Mouse (Mus musculus) cerebellum, adult (tissue): Measurements from ENCODE around the gene Exoc3l4.

Experiments used
- ATAC-seq: cut with Nextera tagmentation; 2 replicates; pipeline ENCODE4 v1.9.2; 2017; ENCODE audit warnings: mild to moderate bottlenecking, moderate library complexity, mixed read lengths; ENCODE audit not compliant: insufficient number of reproducible peaks, low FRiP score, low TSS enrichment

Gene Exoc3l4

DNA sequence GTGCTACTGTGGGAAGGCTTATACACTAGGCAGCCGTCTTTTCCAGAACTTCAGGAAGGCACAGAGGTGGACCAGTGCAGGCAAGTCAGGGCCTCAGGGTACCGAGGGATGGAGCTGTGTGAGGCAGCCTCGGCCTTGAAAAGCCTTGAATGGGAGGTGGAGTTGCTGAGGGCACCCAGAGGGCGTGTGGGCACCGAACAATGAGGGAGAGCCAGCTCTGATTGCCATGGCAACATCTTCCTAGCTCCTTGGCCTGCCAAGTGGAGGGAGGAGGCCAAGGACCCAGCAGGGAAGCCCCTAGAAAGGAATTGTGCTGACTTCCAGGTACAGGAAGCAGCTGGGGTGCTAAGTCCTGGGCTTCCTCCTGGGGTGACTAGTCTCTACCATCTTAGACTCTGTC lies 7.2 kb upstream of the Exoc3l4 start:
- ATAC-seq: no peak

- ATAC-seq: no peak
Measured at GRCm38 (mm10) chr12:111411631-111412355, 5.0 kb upstream of the Exoc3l4 start.

GRCm38 (mm10) chr12:111412581-111413284 lies 4.1 kb upstream of the Exoc3l4 start:
- no peak for ATAC-seq

DNA sequence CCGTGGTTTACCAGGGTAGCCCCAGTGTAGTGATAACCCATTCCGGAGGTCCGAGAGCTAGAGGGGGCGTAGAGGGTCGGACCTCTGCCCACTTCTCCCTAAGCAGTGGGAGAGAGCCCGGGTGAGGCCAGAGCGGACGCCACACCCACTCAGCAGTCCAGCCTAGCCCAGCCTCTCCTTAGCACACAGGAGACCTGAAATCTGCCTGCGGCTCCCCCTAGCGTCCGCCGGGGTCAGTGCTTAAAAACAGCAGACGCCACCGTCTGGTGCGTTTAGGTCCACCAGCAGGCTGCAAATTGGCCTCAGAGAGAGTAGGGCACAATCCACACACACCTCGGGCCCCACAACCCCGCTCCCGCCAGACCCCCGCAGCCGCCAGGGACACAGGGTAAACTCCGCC lies 3.5 kb upstream of the Exoc3l4 start:
- peak; percentile 86 for ATAC-seq

- ATAC-seq: no peak
Measured at GRCm38 (mm10) chr12:111419918-111420317, 3.1 kb downstream of the Exoc3l4 start.

DNA sequence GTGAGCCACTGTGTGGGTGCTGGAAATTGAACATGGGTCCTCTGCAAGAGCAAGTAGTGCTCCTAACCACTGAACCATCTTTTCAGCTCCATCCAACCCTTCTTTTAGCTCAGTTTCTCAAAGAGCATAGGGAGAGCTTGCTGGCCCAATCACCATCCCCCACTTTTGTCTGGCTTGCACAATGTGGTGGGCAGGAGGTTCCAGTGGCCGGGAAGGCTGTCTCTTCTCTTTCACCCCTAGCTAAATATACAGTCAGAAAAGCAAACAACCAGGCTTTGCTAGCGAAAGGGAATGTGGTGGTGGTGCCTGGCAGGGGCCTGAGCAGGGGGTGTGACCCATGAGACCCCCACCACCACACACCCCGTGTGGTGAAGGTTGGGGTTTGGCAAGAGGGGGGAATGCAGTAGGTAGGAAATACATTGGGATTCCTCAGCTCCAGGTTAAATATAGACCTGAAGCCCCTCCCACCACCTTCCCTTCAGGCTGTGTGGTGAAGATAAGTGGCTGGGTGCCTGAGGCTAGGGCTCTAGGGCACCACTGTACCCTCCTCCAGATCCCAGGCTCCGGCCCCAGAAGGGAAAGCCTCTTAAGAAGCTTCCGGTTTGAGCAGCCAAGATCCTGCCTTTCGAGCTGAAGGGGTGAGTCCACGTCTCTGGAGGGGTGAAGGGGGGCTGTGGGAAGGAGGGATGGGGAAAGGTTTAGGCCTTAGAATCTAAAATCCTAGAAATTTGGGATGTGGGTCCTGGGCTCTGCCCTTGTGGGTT lies 4.3 kb downstream of the Exoc3l4 start:
- ATAC-seq: no peak

DNA sequence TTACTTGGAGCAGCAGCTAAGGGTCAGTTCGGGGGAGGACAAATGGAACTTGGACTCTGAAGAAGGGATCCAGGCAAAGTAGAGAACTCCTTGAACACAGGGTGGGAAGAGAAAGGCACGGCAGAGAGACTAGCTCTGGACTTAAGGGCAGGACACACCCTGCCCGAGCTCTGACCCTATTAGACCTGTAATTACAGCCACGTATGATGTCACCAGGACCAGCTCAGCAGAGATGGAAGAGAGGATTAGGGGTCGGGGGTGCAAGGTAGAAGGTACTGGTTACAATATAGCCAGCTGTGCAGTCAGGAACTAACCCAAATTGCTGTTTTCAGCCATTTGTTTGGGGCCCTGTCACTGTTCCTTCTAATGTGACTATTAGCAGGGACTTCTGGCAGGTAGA lies 6.0 kb downstream of the Exoc3l4 start:
- no peak for ATAC-seq

DNA sequence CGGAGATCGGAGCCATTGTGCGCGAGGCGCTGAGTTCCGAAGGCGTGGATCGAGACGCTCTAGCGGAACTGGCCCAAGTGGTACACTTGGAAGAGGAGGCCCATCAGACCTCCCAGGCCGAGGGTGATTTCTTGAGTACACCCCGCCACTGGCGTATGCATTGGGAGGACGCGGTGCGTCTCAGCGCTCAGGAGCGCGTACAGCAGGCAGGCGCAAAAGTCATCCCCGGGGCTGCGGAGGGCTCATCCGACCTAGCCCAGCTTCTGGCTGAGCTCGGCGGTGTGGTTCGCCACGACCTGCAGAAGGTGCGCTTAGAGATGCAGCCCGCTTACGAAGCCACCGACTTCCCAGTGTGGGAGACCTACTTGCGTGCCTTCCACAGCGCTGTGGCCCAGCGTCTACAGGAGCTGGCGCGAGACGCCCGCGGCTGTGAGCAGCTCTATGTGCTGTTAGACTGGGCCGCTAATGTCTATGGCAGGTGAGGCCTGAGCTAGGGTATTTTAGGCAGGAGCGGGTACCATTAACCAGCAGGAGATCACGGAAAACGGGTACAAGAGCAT lies 6.8 kb downstream of the Exoc3l4 start:
- no peak for ATAC-seq

- ATAC-seq: no peak
Measured at GRCm38 (mm10) chr12:111424547-111424946, 7.7 kb downstream of the Exoc3l4 start.

GRCm38 (mm10) chr12:111425258-111425657 lies 8.4 kb downstream of the Exoc3l4 start:
- ATAC-seq: no peak

GRCm38 (mm10) chr12:111425789-111426460 lies 9.1 kb downstream of the Exoc3l4 start:
- peak; percentile 77 for ATAC-seq

- no peak for ATAC-seq
Measured at GRCm38 (mm10) chr12:111427438-111428113, 10.8 kb downstream of the Exoc3l4 start.

DNA sequence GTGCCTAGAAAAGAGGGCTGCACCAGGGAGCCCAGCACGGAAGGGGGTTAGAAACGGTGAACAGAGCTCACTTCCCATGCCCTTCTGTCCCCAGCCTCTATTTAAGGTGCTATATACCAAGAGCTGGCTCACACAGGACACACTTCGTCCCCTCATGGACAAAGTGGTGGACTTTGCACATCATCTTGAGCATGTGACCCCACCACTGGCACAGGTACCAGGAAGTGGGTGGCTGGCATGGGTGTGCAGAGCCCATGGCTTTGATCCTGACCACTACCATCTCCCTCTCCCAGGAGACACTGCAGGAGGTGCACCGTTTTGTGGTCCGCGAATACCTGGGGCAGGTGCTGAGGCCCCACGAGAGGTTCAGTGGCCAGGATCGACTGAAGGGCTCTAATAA lies 11.5 kb downstream of the Exoc3l4 start:
- no peak for ATAC-seq

GRCm38 (mm10) chr12:111428961-111429911 lies 12.4 kb downstream of the Exoc3l4 start:
- no peak for ATAC-seq

DNA sequence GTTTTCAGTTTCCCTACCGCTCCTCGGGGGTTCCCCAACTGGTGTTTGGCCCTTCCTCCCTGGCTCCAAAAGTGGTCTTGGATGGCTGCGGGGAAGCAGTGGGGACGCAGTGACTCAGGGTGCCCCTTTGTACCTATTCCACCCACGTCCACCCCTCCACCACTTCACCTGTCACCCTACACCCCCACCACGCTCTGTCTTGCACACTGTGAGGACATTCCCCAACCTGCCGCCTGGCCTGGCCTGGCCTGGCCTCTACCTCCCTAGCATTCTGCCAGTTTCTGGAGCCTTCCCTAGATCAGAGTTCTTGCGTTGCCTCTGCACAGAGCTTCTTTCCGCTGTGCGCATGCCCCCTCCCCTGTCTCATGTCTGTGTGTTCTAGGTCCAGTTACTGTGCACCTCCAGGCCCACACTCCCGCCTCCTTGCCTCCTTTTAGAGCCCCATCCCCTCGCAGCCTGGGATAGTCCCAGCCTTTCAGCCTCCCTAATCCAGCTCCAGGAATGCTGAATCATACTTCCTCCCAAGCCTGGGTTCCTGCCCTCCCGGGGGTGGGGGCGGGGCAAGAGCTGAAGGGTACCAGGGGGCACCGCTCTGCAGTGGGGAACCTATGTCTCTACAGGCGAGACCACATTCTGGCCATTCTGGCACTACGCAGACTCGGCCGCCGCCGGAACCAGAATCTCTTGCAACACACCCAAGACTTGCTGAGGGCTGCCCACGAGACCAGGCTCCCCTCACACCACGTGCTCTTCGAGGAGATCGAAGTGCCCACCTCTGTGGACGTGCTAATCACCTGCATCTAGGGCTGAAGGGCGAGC lies 13.4 kb downstream of the Exoc3l4 start:
- no peak for ATAC-seq

DNA sequence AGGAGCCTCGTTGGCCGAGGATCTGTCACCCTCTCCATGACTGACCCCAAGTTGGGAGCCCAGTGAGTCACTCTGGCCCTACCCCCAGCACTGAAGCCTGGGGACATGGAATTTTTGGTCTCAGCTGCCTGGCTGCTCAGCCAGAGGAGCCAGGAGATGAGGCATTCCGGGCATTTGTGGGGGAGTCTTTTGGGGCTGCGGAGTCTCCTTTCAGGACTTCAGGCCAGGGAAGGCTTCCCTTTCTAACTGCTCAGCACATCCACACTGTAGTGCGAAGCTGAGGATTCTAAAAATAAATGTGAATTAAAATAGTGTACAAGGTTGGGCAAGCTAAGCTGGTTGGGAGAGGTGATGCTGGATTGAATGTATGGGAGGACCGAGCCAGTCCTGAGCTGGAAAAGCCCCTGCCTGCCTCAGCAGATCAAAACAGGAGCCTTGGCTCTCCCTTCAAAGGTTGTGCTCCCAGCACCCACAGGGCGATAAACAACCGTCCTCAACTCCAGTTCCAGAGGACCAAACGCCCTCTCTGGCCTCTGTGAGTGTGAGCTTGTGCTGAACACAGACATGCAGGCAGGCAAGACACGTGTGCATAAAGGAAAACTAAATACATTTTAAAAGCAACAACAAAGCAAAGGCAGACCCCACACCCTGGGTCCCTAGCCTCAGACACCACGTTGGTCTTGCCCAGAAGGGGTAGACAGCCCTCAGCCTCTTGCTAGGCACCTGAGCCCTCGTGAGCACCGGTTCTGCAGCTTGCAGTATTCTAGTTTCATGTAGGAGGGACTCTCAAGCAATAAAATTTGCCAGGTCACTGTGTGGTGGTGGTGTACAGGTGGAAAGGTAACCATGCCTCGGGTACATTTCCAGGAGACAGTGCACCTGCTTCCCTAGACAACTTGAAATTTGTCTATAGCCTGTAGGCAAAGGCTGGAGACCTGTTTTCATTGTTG lies 14.3 kb downstream of the Exoc3l4 start:
- no peak for ATAC-seq

DNA sequence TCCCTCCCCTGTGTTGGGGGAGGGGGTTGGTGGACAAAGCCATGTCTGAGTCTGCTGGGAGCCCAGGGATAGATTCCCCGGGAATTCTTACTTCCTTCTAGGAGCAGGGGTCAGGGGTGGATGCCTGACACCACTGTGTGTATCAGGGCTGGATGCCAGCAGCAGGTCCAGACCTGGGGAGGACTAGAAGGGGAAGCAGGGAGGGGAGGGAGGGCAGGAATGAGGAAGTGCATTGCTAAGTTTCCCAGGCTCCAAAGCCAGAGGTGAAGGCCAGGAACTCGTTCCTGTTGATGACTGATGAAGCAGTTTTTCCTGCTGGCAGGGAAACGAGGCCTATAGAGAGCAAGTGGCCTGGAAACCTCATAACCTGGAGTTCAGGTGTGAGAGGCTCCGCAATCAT lies 15.3 kb downstream of the Exoc3l4 start:
- no peak for ATAC-seq
